Mouse (Mus musculus): ENCODE measurements around the gene Pcolce2.

The Pcolce2 gene

DNA sequence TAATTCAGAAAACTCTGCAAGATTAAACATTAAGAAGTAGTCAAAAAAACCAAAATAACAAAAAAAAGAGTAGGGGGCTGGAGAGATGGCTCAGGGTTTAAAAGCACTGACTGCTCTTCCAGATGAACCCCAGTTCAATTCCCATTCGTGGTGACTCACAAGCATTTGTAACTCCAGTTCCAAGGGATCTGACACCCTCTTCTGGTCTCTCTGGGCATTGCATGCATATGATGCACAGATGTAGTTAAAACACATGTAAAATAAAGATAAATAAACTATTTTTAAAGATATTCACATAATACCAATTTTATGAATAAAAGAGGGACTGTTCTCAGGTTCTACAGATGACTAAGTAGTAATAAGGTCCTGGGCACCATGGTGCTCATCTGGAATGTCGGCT, 60.4 kb downstream of the Pcolce2 start:
- in situ Hi-C loops (cut with MboI; ENCODE audit: unreplicated experiment in 2 of 2): loop anchor here (5.0 to 10.0 kb wide), 3 partner anchors 203 to 953 kb away; no protein-coding TSS in a partner anchor

DNA sequence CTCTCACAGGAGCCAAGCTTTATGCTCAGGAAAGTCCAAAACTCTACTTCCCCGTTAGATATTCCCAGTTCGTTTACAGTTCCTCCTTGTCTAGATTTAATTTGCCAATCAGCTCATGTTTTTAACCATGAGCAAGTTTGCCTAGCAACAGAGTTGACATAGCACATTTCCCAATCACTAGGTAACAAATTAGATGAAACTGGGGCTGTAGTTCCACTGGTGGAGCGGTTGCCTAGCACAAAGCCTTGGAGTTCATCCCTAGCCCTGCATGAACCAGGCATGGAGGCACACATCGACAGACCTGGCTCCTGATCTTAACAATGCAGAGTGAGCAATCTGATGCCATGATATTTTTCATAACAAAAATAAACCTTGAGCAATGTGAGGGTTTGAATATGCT, 61.9 kb downstream of the Pcolce2 start:
- in situ Hi-C loops (cut with MboI; ENCODE audit: unreplicated experiment in 2 of 2): loop anchor here (5.0 to 10.0 kb wide), 3 partner anchors 204 to 954 kb away; no protein-coding TSS in a partner anchor

DNA sequence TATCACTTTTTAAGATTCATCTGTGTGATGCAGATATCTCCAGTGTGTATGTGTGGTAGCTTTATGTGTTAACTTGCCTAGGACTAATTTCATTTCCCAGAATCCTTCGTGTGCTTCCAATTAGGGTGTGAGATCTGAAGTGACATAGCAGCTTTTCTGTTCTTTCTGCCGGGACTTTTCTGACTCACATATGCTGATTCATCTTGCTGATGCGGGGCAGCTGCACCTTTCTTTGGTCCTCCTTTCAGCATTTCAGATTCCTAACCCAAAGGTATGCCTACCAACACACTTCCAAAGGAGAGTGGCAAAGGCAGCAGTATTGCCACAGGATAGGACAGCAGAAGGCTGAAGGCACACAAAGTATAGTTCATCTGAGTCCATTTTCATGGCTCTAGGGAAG, 66.7 kb downstream of the Pcolce2 start:
- in situ Hi-C loops (cut with MboI; ENCODE audit: unreplicated experiment in 2 of 2): loop anchor here in 1 of 2 experiments (10.0 kb wide), 1 partner anchor 169 kb away; no protein-coding TSS in a partner anchor

DNA sequence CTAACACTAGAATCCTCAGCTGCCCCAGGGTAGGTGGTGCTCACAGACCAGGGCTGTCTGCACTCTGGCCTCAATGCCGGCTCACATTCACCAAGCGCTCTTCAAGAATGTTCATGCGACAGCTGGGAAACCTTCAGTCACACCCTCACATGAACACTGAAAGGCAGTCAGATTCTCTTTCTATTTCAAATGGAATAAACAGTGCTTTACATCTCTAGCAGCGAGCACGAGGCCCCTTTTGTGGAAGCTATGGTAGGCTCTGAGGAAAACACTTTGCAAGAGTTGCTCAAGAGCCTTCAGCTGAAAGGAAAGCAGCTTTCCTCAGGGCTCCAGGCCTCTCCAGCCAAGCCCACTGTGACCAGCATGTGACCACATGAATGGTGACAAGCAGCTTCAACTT, 68.0 kb downstream of the Pcolce2 start:
- in situ Hi-C loops (cut with MboI; ENCODE audit: unreplicated experiment in 2 of 2): loop anchor here in 1 of 2 experiments (10.0 kb wide), 1 partner anchor 171 kb away; no protein-coding TSS in a partner anchor

DNA sequence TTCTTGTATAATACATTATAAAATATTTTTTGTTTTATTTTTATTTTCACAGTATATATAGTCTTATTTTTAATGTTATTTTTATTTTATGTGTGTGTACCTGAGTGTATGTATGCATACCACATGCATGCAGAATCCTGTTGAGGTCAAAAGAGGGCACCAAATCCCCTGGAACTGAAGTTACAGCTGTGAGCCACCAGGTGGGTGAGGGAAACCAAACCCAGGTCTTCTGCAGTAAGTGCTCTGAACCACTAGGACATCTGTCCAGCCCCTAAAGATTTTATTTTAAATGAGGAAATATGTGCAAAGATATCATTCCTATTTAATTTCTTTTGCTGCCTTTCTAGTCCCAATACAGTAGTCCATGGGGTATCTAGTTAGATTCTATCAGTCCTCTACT, 71.5 kb downstream of the Pcolce2 start:
- in situ Hi-C loops (cut with MboI; ENCODE audit: unreplicated experiment in 2 of 2): loop anchor here in 1 of 2 experiments (10.0 kb wide), 1 partner anchor 174 kb away; no protein-coding TSS in a partner anchor

DNA sequence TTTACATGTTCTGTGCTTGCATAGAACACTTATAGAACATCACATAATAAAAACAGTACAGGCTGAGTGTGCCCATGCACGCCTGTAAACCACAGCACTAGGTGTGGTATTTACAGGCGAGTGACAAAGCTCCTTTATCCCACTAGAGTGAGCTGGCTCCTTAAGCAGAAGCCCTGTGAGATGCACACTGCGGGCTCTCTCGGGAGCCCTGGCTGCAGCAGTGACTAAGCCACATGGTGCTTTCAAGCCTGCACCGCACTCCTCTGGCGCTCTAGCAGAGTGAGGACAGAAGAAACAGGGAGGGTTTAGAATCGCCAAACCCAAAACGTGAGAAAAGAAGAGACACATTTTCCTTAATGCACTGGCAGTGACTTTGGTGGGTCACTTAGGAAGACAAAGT, 75.2 kb downstream of the Pcolce2 start:
- in situ Hi-C loops (cut with MboI; ENCODE audit: unreplicated experiment in 2 of 2): no loop called here

DNA sequence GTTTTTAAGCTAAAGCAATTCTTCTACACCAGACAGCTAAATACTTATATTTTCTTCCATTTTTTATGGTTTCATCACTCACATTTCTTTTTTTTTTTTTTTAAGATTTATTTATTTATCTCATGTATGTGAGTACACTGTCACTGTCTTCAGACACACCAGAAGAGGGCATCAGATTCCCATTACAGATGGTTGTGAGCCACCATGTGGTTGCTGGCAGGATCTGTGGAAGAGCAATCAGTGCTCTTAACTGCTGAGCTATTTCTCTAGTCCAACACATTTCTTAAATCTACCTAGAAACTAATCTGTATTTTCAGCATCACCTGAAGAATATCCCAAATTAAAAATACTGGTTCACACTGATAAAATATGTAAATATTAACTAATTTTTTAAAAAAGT, 98.8 kb downstream of the Pcolce2 start:
- in situ Hi-C loops (cut with MboI; ENCODE audit: unreplicated experiment in 2 of 2): no loop called here

DNA sequence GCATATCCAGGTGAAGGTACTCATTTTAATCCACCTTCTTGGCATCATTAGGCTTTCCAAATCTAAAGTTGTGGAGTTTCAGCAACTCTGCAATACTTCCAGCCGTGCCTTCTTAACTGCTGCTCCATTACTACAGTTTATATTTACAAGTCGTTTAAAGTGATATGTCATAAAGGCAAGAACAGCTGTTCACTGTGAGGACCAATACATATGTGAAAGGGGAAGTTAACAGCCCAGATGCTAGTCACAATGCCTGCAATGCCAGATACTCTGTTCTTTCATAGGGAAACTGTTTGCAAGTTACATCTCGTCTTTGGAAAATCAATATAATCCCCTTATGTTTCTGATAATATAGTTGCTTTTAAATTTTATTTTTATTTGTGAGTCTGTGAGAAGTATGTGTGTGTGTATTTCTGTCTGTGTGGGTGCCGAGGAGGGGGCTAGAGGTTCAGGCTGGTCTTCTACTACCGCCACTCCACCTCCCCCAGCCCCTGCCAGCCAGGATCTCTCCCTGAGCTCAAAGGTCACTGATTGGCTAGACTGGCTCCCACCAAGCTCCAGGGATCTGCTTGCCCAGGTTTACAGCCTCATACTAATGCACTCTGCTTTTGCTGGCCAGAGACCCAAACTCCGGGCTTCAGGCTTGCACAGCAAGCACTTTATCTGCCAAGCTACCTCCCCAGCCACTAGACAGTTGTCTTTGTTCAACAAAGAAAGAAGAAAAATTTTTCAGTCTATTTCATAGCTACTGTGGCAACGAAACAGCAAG, 107.6 kb downstream of the Pcolce2 start:
- in situ Hi-C loops (cut with MboI; ENCODE audit: unreplicated experiment in 2 of 2): loop anchor here in 1 of 2 experiments (10.0 kb wide), 1 partner anchor 100 kb away; the partner anchor contains the start of gene Pls1

DNA sequence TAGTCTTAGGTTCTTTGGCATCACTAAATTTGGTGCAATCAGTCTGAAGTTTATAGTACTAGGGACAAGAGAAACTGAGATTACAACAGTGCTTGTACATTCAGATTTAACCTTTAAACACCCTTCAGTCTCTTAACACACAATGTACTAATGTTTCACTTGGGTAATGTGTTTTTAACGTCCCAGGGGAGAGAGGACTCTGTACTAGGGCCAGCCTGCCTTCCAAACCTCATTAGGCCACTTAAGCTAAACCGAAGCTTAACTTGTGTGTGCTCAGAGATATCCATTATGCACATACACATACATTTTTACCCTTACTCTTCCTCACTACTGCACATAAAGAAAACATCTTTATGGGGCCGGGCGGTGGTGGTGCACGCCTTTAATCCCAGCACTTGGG, 109.9 kb downstream of the Pcolce2 start:
- in situ Hi-C loops (cut with MboI; ENCODE audit: unreplicated experiment in 2 of 2): loop anchor here in 1 of 2 experiments (10.0 kb wide), 1 partner anchor 98 kb away; the partner anchor contains the start of gene Pls1
